Mouse (Mus musculus): ENCODE data around the gene Slc31a2. TPM values are rescaled to one million over a fixed set of nuclear protein-coding genes. Genes with fewer than 3 reads are reported as not detected.

The Slc31a2 gene
- polyA plus RNA-seq (2015; fragmentation: Nextera tagmentation; extraction: Ambion mirVana): 15.7 and 21.4 TPM in 2 replicates

DNA sequence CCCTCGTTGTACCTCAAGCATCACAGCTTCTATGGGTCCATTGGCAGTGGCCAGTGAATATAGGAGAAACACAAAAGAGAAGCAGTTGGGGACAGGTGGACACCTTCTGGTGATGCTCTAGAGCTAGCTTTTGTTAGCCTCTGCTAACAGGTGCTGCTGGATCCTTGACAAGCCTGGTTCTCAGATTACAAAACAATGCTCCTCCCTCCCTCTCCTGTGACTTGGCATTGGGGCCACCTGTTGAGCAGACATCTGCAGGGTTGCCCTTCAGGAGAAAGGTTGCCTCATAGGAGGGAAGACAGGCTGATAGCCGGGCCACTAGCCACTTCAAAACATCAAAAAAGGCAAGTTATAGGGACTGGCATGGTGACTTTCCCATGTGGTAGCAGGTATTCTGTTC lies at the start of gene Slc31a2:
Slc31a2 (plus strand) TSS at position 287 of the 400 bp plus-strand sequence.

DNA sequence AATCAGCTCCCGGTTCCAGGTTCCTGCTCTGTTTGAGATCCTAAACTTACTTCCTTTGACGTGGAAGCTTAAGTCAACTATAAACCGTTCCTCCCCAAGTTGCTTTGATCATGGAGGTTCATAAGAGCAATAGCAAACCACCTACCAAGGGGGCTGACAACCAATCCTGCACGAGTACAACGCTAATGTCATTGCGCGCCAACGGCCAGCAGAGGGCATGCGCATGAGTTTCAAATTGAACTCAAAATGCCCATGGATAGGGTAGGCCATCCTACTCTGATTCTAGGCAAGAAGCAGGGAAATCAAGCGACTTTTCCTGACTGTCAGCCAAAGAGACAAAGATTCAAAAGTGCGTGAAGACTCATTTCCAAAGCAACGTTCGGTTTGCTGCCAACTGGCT lies 31.6 kb upstream of the Slc31a2 start, which contains the start of gene Zfp37:
Zfp37 (minus strand) TSS at position 279 of the 400 bp plus-strand sequence.

Other genes starting within 250 kb of the Slc31a2 start
- gene Mup20, start 208.4 kb upstream of the Slc31a2 start, polyA plus RNA-seq (2015; fragmentation: Nextera tagmentation; extraction: Ambion mirVana): not detected in 2 replicates
- not detected in 2 replicates for gene Mup3, start 175.2 kb upstream of the Slc31a2 start, polyA plus RNA-seq (2015; fragmentation: Nextera tagmentation; extraction: Ambion mirVana)
- not detected in 2 replicates for gene Mup21, start 111.7 kb upstream of the Slc31a2 start, polyA plus RNA-seq (2015; fragmentation: Nextera tagmentation; extraction: Ambion mirVana)
- gene Zfp37, start 31.5 kb upstream of the Slc31a2 start, polyA plus RNA-seq (2015; fragmentation: Nextera tagmentation; extraction: Ambion mirVana): 1.2 and 2.0 TPM in 2 replicates
- gene Fkbp15, start 98.0 kb downstream of the Slc31a2 start, polyA plus RNA-seq (2015; fragmentation: Nextera tagmentation; extraction: Ambion mirVana): 18.5 and 21.3 TPM in 2 replicates
- 21.1 and 22.6 TPM in 2 replicates for gene Slc31a1, start 98.2 kb downstream of the Slc31a2 start, polyA plus RNA-seq (2015; fragmentation: Nextera tagmentation; extraction: Ambion mirVana)
- gene Cdc26, start 146.1 kb downstream of the Slc31a2 start, polyA plus RNA-seq (2015; fragmentation: Nextera tagmentation; extraction: Ambion mirVana): 89.9 and 92.8 TPM in 2 replicates
- 12.7 and 13.3 TPM in 2 replicates for gene Prpf4, start 146.2 kb downstream of the Slc31a2 start, polyA plus RNA-seq (2015; fragmentation: Nextera tagmentation; extraction: Ambion mirVana)
- gene Rnf183, start 172.7 kb downstream of the Slc31a2 start, polyA plus RNA-seq (2015; fragmentation: Nextera tagmentation; extraction: Ambion mirVana): not detected in 2 replicates
- gene Wdr31, start 208.3 kb downstream of the Slc31a2 start, polyA plus RNA-seq (2015; fragmentation: Nextera tagmentation; extraction: Ambion mirVana): 2.2 and 2.6 TPM in 2 replicates
- gene Bspry, start 217.5 kb downstream of the Slc31a2 start, polyA plus RNA-seq (2015; fragmentation: Nextera tagmentation; extraction: Ambion mirVana): 0.19 and 0.86 TPM in 2 replicates
- 2.4 and 4.0 TPM in 2 replicates for gene Hdhd3, start 240.9 kb downstream of the Slc31a2 start, polyA plus RNA-seq (2015; fragmentation: Nextera tagmentation; extraction: Ambion mirVana)